Mouse (Mus musculus) olfactory bulb, adult 2 months (tissue): ENCODE data around the gene Fgfr2.

Experiments
- CTCF ChIP-seq: fragments of 200-500 bp; IDR thresholded peaks from 2 replicates; pipeline ENCODE4 v1.5.1; 2012; ENCODE audit warnings: low read depth, mild to moderate bottlenecking, low read length, moderate library complexity; ENCODE audit not compliant: insufficient read depth
- POLR2A ChIP-seq: fragments of 200-500 bp; IDR thresholded peaks from 2 replicates; pipeline ENCODE4 v1.6.1; 2012; ENCODE audit warnings: mild to moderate bottlenecking, low read depth, low read length, moderate library complexity; ENCODE audit not compliant: insufficient read depth

GRCm38 (mm10) chr7:130475970-130476369 is 2647.2 kb downstream of the Fgfr2 start:
- TF ChIP-seq POLR2A (no peak), CTCF (no peak)
